Mouse (Mus musculus) small intestine, adult 2 months (tissue): ENCODE results near the gene Gadd45g.

ENCODE experiments used
- CTCF ChIP-seq: fragments of 200-500 bp; IDR thresholded peaks from 2 replicates; pipeline ENCODE4 v1.5.1; 2012; ENCODE audit warnings: low read depth, mild to moderate bottlenecking, control low read depth, inconsistent platforms, low read length, moderate library complexity, mixed read lengths; ENCODE audit not compliant: insufficient replicate concordance, insufficient read length; ENCODE audit errors: extremely low read depth
- POLR2A ChIP-seq: fragments of 200-500 bp; IDR thresholded peaks from 2 replicates; pipeline ENCODE4 v1.6.1; 2012; ENCODE audit warnings: low read depth, mild to moderate bottlenecking, control low read depth, inconsistent platforms, low read length, moderate library complexity

DNA sequence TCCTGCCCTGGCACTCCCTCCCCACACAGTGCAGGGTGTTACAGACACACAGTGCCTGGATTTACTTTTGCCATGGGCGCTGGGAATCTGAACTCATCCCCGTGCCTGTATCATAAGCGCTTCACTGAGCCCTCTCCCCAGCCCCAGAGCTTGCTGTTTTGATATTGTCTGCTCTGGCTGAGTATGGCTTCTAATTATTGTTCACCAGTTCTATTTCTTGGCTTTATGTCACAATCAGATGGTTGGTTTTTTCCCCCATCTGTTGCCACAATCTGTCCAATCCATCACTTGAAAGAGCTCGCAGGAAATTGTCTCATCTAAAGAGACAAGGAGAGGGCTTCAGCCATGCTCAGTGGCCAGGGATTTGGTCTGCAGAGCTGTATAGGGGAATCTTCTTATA, 40.8 kb upstream of the Gadd45g start:
- no peak for TF ChIP-seq POLR2A
- TF ChIP-seq CTCF: no peak
